Mouse (Mus musculus): ENCODE results near the gene Tomm40.

DNA sequence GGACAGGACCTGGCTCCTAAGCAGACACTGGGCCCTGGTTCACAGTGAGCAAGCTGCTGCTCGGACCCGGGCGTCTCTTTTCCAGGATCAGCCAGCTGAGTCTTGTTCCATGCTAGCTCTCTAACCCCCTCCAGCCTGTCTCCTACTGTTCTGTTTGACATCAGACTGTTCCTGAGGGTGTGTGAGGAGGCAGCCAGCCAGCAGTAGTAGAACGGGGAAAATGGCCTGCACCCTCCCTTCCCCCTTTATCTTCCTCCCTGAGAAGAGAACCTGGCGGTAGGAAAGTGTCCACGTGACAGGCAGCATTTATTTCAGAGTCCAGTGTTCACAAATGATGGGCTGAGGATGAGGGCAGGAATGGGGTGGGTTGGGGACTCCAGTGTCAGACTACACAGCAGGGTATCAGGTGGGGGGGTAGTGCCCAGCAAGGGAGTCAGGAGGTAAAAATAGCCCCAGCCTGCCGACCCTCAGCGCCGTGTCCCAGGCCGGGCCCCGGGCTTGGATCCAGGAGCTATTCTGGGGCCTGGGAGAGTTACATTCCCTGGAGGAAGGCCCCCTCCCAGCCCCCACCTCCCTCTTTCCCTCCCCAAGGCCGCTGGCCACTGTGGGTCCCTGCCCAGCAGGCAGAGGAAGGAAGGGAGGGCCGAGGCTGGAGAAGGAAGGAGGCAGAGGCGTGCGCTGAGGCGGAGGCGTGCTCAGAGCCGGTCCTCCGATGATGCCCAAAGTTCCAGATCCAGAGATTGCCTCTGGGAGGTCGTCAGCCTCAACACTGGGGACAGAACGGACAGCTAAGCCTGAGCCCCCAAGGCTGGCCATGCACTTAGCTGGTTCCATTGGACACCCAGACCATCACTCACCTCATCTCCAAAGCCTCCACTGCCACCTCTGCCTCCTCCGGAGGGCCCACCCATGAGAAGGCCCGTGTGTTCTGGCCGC lies 40.9 kb upstream of the Tomm40 start:
- TF ChIP-seq ZNF384 (IDR thresholded peaks at IDR 0.05; ENCODE audit: low read depth, low read length): no peak
- no peak for TF ChIP-seq MAFK (IDR thresholded peaks at IDR 0.05; ENCODE audit: insufficient read depth, low read depth, low read length)
- no peak for TF ChIP-seq ZC3H11A (IDR thresholded peaks at IDR 0.05; ENCODE audit: borderline replicate concordance, low read depth, low read length)
- no peak for TF ChIP-seq CHD2 (IDR thresholded peaks at IDR 0.05; ENCODE audit: low read depth, low read length)
